Mouse (Mus musculus): ENCODE results near the gene Hpca. TPM values are rescaled to one million over a fixed set of nuclear protein-coding genes. Genes with fewer than 3 reads are reported as not detected.
A peak's percentile ranks its signal among the peaks of the same experiment; 100 is the strongest.

Gene Hpca
- polyA plus RNA-seq, 1 experiment from 2014 or later, result 0.30 TPM

- H3K4me1 ChIP-seq, result no peaks in the 10 kb centered on the region
- no peak for DNase-seq (ENCODE audit: low spot score)
- H3K4me3 ChIP-seq, result no peak overlapping the region
- H3K27me3 ChIP-seq (ENCODE audit: low read depth, poor library complexity, severe bottlenecking), result no peaks in the 10 kb centered on the region
- WGBS, result 95% methylated on average over 9 of the region's 9 CpGs
- no peak overlapping the region for H3K27ac ChIP-seq
- peaks cover 43% of the 10 kb centered on the region for H3K36me3 ChIP-seq
- no peaks in the 10 kb centered on the region for H3K9me3 ChIP-seq (replicated peaks)
Observed at GRCm38 (mm10) chr4:129084896-129085295, 36.9 kb downstream of the Hpca start.

- Histone ChIP-seq H3K27me3 (ENCODE audit: low read depth, poor library complexity, severe bottlenecking) (no peaks in the 10 kb centered on the region), H3K36me3 (peaks cover 67% of the 10 kb centered on the region), H3K9me3 (replicated peaks) (no peaks in the 10 kb centered on the region), H3K4me1 (no peaks in the 10 kb centered on the region), H3K4me3 (no peak overlapping the region), H3K27ac (no peak overlapping the region)
- 51% methylated on average over 10 of the region's 10 CpGs for WGBS
- peak; percentile 68 for DNase-seq (ENCODE audit: low spot score)
Observed at GRCm38 (mm10) chr4:129082379-129083115, 39.3 kb downstream of the Hpca start.

GRCm38 (mm10) chr4:129081939-129082338, 39.9 kb downstream of the Hpca start:
- no peaks in the 10 kb centered on the region for H3K9me3 ChIP-seq (replicated peaks)
- no peak overlapping the region for H3K4me3 ChIP-seq
- 78% methylated on average over 3 of the region's 3 CpGs for WGBS
- H3K27me3 ChIP-seq (ENCODE audit: low read depth, poor library complexity, severe bottlenecking), result no peaks in the 10 kb centered on the region
- no peak overlapping the region for H3K27ac ChIP-seq
- no peaks in the 10 kb centered on the region for H3K4me1 ChIP-seq
- no peak for DNase-seq (ENCODE audit: low spot score)
- peaks cover 73% of the 10 kb centered on the region for H3K36me3 ChIP-seq

- no peak overlapping the region for H3K4me3 ChIP-seq
- no peak for DNase-seq (ENCODE audit: low spot score)
- 86% methylated on average over 6 of the region's 6 CpGs for WGBS
- no peak overlapping the region for H3K27ac ChIP-seq
- H3K27me3 ChIP-seq (ENCODE audit: low read depth, poor library complexity, severe bottlenecking), result no peaks in the 10 kb centered on the region
- H3K36me3 ChIP-seq, result peaks cover 77% of the 10 kb centered on the region
- no peaks in the 10 kb centered on the region for H3K4me1 ChIP-seq
- H3K9me3 ChIP-seq (replicated peaks), result no peaks in the 10 kb centered on the region
Observed at GRCm38 (mm10) chr4:129081512-129081911, 40.3 kb downstream of the Hpca start.

GRCm38 (mm10) chr4:129081041-129081440, 40.8 kb downstream of the Hpca start:
- H3K4me3 ChIP-seq, result no peak overlapping the region
- no peaks in the 10 kb centered on the region for H3K9me3 ChIP-seq (replicated peaks)
- peaks cover 82% of the 10 kb centered on the region for H3K36me3 ChIP-seq
- no peaks in the 10 kb centered on the region for H3K4me1 ChIP-seq
- H3K27ac ChIP-seq, result no peak overlapping the region
- H3K27me3 ChIP-seq (ENCODE audit: low read depth, poor library complexity, severe bottlenecking), result no peaks in the 10 kb centered on the region
- DNase-seq (ENCODE audit: low spot score), result no peak
- 88% methylated on average over 7 of the region's 7 CpGs for WGBS

- no peaks in the 10 kb centered on the region for H3K27me3 ChIP-seq (ENCODE audit: low read depth, poor library complexity, severe bottlenecking)
- WGBS, result 97% methylated on average over 9 of the region's 9 CpGs
- H3K36me3 ChIP-seq, result peaks cover 86% of the 10 kb centered on the region
- DNase-seq (ENCODE audit: low spot score), result no peak
- no peak overlapping the region for H3K4me3 ChIP-seq
- H3K4me1 ChIP-seq, result no peaks in the 10 kb centered on the region
- no peaks in the 10 kb centered on the region for H3K9me3 ChIP-seq (replicated peaks)
- H3K27ac ChIP-seq, result no peak overlapping the region
Observed at GRCm38 (mm10) chr4:129079126-129079525, 42.7 kb downstream of the Hpca start.

- no peak for DNase-seq (ENCODE audit: low spot score)
- WGBS, result 96% methylated on average over 4 of the region's 4 CpGs
- peaks cover 6% of the 10 kb centered on the region for H3K36me3 ChIP-seq
- no peaks in the 10 kb centered on the region for H3K4me1 ChIP-seq
- no peaks in the 10 kb centered on the region for H3K9me3 ChIP-seq (replicated peaks)
- no peaks in the 10 kb centered on the region for H3K27me3 ChIP-seq (ENCODE audit: low read depth, poor library complexity, severe bottlenecking)
- no peak overlapping the region for H3K27ac ChIP-seq
- H3K4me3 ChIP-seq, result no peak overlapping the region
Observed at GRCm38 (mm10) chr4:129068848-129069247, 53.0 kb downstream of the Hpca start.

GRCm38 (mm10) chr4:129067638-129068415, 54.0 kb downstream of the Hpca start:
- H3K36me3 ChIP-seq, result no peaks in the 10 kb centered on the region
- WGBS, result 90% methylated on average over 5 of the region's 5 CpGs
- no peak overlapping the region for H3K4me3 ChIP-seq
- no peaks in the 10 kb centered on the region for H3K27me3 ChIP-seq (ENCODE audit: low read depth, poor library complexity, severe bottlenecking)
- H3K9me3 ChIP-seq (replicated peaks), result no peaks in the 10 kb centered on the region
- DNase-seq (ENCODE audit: low spot score), result no peak
- no peaks in the 10 kb centered on the region for H3K4me1 ChIP-seq
- H3K27ac ChIP-seq, result no peak overlapping the region

- Histone ChIP-seq H3K9me3 (replicated peaks) (no peaks in the 10 kb centered on the region), H3K27me3 (ENCODE audit: low read depth, poor library complexity, severe bottlenecking) (no peaks in the 10 kb centered on the region), H3K4me3 (no peak overlapping the region), H3K4me1 (no peaks in the 10 kb centered on the region), H3K36me3 (no peaks in the 10 kb centered on the region), H3K27ac (no peak overlapping the region)
- no peak for DNase-seq (ENCODE audit: low spot score)
Observed at GRCm38 (mm10) chr4:129065688-129066236, 56.1 kb downstream of the Hpca start.

- peaks cover 20% of the 10 kb centered on the region for H3K4me1 ChIP-seq
- H3K27me3 ChIP-seq (ENCODE audit: low read depth, poor library complexity, severe bottlenecking), result no peaks in the 10 kb centered on the region
- WGBS, result 87% methylated on average over 3 of the region's 3 CpGs
- H3K36me3 ChIP-seq, result no peaks in the 10 kb centered on the region
- no peak overlapping the region for H3K4me3 ChIP-seq
- no peak overlapping the region for H3K27ac ChIP-seq
- no peaks in the 10 kb centered on the region for H3K9me3 ChIP-seq (replicated peaks)
- DNase-seq (ENCODE audit: low spot score), result no peak
Observed at GRCm38 (mm10) chr4:129062281-129063075, 59.4 kb downstream of the Hpca start.
